Mouse (Mus musculus) right cerebral cortex, postnatal 14 days (tissue): ENCODE results near the gene Mapre1.
A peak's percentile ranks its signal among the peaks of the same experiment; 100 is the strongest.

ENCODE experiments used
- DNase-seq: peaks from one replicate; pipeline ENCODE4 v3.0.0; 2022

Gene Mapre1

GRCm38 (mm10) chr2:153778638-153779362 is 37.7 kb downstream of the Mapre1 start:
- DNase-seq = peak; percentile 49

GRCm38 (mm10) chr2:153779394-153779981 is 38.4 kb downstream of the Mapre1 start, which contains the start of gene Efcab8:
Gene Efcab8 (plus strand): TSS chr2:153779931.
- no peak for DNase-seq

GRCm38 (mm10) chr2:153781181-153781580 is 40.1 kb downstream of the Mapre1 start:
- DNase-seq = no peak

- peak; percentile 58 for DNase-seq
Measured at GRCm38 (mm10) chr2:153784668-153785067, 43.6 kb downstream of the Mapre1 start.

DNA sequence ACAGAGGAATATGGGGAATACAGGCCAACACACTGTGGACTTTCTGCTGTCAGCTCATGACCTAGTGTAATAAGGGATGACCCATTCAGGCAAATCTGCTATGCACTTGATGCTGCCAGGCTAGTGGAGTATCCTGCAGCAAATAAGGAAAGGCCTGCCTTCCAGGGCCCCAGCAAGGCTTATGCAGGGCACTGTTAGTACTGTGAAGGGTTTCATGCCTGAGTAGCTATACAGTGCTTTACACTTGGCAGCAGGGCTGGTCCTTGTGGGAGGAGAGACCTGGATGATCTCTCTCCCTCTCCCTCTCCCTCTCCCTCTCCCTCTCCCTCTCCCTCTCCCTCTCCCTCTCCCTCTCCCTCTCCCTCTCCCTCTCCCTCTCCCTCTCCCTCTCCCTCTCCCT is 52.3 kb downstream of the Mapre1 start:
- no peak for DNase-seq

- peak; percentile 20 for DNase-seq
Measured at GRCm38 (mm10) chr2:153795090-153795489, 54.0 kb downstream of the Mapre1 start.

DNA sequence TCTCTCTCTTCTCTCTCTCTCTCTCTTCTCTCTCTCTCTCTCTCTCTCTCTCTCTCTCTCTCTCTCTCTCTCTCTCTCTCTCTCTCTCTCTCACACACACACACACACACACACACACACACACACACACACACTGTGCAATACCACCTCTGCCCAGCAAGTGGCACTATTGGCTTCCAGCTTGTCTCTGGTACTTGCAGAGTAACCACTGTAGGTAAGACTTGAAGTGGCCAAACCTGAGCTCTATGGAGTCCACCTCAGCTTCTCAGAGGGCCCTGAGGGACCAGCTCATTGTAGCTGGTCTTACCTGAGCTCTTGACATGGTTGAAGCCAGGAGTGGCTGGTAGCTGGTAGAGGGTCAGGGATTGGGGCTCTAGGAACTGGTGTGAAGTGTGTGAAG is 66.4 kb downstream of the Mapre1 start:
- peak; percentile 65 for DNase-seq

DNA sequence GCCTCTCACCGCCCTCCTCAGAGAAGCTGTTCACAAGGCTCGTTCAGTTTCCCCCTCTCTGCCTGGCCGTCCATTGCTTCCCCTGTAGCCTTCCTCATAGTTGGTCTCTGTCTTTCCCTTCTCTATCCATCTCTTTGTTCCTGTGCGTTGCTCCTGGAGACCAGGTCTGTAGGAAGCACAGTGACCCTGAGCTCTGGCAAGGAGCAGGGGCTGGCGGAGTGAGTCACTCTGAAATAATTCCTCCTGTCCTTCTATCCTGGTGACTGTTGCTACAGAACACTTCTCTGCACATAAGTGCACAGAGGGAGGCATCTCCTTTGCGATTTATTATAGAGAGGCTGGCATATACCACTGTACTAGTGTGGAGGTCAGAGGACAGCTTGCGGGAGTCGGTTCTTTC is 67.1 kb downstream of the Mapre1 start:
- no peak for DNase-seq

DNA sequence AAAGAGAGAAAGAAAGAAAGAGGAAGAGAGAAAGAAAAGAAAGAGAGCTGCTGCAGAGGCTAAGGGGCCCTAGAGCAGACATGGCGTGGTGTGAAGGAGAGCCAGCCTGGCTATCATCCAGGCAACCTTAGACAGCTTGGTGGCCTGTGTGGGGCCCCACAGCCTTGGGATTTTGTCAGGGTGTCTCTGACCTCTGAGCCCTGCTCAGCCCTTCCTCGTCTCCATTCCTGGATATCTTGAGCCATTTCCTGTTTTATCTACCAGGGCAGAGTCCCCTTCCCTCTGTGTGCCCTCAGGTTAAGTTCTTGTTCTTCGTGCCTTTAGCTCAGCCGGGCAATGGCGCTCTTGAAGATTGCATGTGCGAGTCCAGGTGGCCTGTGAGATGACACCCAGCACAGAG is 67.8 kb downstream of the Mapre1 start:
- DNase-seq = no peak

GRCm38 (mm10) chr2:153809921-153810320 is 68.8 kb downstream of the Mapre1 start:
- no peak for DNase-seq

DNA sequence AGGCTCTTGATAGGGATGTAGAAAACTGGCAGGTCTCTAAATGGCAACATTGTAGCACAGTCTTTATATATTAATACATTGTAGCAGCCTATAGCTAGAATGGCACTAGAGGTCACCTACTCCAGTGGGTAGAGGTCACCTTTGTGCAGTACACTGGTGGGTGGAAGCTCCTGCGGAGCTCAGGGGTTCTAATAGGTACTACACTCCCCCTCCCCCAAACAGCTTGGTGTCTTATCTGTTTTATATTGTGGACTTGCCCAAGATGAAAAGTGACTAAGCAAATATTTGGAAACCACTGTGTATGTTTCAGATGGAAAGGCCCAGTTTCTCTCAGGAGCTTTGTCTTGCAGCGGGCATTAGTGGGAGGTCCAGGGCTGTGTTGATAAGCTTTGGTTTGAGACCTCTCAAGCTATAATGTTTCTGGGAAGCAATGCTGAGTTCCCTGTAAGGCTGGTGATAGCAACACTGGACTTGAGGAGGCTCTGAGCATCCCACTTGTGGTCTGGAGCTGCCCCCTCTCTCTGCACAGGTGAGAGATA is 81.0 kb downstream of the Mapre1 start:
- DNase-seq = no peak
